Mouse (Mus musculus): ENCODE measurements around the gene Pak6. TPM values are rescaled to one million over a fixed set of nuclear protein-coding genes. Genes with fewer than 3 reads are reported as not detected.

The Pak6 gene
- polyA plus RNA-seq, 1 experiment from 2014 or later: 2.2 TPM

DNA sequence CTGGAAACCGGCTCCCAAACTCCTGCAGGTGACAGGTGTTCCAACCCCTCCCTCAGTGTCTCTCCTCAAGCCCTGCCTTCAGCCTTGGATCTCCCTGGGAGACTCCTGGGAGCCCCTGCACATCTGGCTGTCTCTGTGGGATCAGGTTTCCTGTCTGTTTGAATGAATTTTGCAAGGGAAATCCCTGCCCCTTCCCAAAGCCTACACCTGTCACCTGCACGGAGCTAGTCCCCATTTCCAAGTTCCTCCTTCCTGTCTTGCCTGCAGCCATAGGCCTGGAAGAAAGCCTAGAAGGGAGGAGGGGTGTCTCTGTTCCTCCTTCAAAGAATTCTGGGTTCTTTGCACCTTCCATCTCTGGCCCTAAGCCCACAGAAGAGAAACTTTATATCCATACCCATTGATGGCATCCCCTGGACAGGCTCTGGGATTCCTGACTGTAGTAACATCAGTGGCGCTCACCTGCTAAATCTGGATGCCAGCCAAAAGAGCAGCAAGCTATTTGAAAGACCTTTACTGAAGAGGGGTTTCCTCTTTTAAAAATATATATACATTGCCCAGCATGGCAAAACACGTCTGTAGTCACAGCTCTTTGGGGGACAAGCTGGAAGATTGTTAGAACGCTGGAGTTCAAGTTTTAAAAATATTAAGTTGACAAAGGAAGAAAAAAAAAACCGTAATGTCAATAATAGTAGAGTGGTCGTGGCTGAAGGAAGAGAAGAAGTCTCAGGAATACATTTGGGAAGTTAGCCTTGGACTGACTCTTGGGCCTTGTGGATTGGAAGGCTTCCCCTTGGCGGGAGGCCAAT lies 66.9 kb downstream of the Pak6 start:
- Histone ChIP-seq H3K9ac (ENCODE audit: low read length) (no peak overlapping the region), H3K27me3 (ENCODE audit: control insufficient read depth, insufficient read depth, low read depth, low read length) (peaks cover 13% of the 10 kb centered on the region), H3K36me3 (ENCODE audit: control insufficient read depth, insufficient read depth, low read length) (no peaks in the 10 kb centered on the region), H3K4me3 (ENCODE audit: low read length) (no peak overlapping the region), H3K4me2 (ENCODE audit: low read depth, low read length) (no peak overlapping the region), H3K27ac (ENCODE audit: low read length) (no peak overlapping the region), H3K4me1 (replicated peaks; ENCODE audit: control insufficient read depth, insufficient read depth, low read length) (peaks cover 30% of the 10 kb centered on the region), H3K9me3 (ENCODE audit: control insufficient read depth, low read length) (no peaks in the 10 kb centered on the region)
- 12% methylated on average over 8 of the region's 8 CpGs for WGBS
- no peak for ATAC-seq (ENCODE audit: low read depth)

DNA sequence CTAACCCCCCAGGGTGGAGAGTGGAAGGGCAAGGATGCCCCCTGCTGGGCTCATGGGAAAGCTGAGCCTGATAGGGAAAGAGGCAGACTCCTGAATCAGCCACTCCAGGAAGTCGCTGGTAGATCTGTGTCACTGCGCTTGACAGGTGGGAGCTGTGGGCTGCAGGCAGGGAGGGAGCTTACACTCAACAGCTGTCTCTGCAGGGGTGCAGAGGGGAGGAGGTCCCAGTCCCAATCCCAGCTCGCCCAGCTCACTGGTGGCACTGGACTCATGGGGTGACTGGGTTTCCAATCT lies 67.5 kb downstream of the Pak6 start:
- 7% methylated on average over 3 of the region's 3 CpGs for WGBS
- Histone ChIP-seq H3K4me3 (ENCODE audit: low read length) (no peak overlapping the region), H3K9ac (ENCODE audit: low read length) (no peak overlapping the region), H3K27me3 (ENCODE audit: control insufficient read depth, insufficient read depth, low read depth, low read length) (peaks cover 13% of the 10 kb centered on the region), H3K4me1 (replicated peaks; ENCODE audit: control insufficient read depth, insufficient read depth, low read length) (peaks cover 30% of the 10 kb centered on the region), H3K4me2 (ENCODE audit: low read depth, low read length) (no peak overlapping the region), H3K36me3 (ENCODE audit: control insufficient read depth, insufficient read depth, low read length) (no peaks in the 10 kb centered on the region), H3K9me3 (ENCODE audit: control insufficient read depth, low read length) (no peaks in the 10 kb centered on the region), H3K27ac (ENCODE audit: low read length) (no peak overlapping the region)
- ATAC-seq (ENCODE audit: low read depth): peak; percentile 35

DNA sequence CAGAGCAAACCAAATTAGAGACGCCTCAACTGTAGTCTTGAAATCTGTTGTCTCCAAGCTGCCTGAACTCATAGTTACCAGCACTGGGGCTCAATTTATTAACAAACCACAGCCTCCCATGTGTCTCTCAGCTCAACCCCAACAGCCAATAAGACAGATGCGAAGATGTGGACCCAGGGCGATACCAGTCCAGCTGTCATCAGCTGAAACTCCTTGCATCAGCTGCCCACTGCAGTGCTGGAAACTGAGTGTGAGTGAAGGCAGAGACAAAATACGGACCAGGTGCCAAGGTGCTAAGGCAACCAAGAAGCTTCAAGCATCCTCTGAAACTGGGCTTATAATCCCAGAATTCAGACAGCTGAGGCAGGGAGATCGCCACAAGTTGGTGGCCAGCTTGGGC lies 68.9 kb downstream of the Pak6 start:
- H3K27ac ChIP-seq (ENCODE audit: low read length): no peak overlapping the region
- peaks cover 30% of the 10 kb centered on the region for H3K4me1 ChIP-seq (replicated peaks; ENCODE audit: control insufficient read depth, insufficient read depth, low read length)
- WGBS: 80% methylated on average over 5 of the region's 5 CpGs
- ATAC-seq (ENCODE audit: low read depth): no peak
- no peak overlapping the region for H3K4me2 ChIP-seq (ENCODE audit: low read depth, low read length)
- no peak overlapping the region for H3K9ac ChIP-seq (ENCODE audit: low read length)
- H3K36me3 ChIP-seq (ENCODE audit: control insufficient read depth, insufficient read depth, low read length): no peaks in the 10 kb centered on the region
- H3K27me3 ChIP-seq (ENCODE audit: control insufficient read depth, insufficient read depth, low read depth, low read length): peaks cover 15% of the 10 kb centered on the region
- no peak overlapping the region for H3K4me3 ChIP-seq (ENCODE audit: low read length)
- H3K9me3 ChIP-seq (ENCODE audit: control insufficient read depth, low read length): no peaks in the 10 kb centered on the region

DNA sequence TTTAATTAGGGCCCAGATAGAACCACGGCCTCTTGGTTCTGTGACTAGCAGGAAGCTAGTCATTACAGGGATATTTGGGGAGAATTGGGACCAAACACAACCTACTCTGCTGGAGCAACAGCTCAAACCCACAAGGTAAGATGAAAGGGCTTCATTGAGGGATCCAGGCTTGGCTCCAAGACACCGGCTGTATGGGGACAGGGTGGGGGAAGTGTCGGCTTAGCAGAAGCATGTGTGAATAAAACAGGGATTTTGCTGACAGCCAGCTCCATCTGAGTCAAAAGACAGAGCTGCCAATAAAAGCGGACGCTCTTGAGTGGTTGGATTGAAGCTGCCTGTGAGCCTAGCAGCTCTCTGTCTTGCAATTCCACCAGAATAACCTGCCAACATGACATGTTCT lies 70.2 kb downstream of the Pak6 start:
- no peaks in the 10 kb centered on the region for H3K9me3 ChIP-seq (ENCODE audit: control insufficient read depth, low read length)
- 49% methylated on average over 5 of the region's 5 CpGs for WGBS
- no peaks in the 10 kb centered on the region for H3K36me3 ChIP-seq (ENCODE audit: control insufficient read depth, insufficient read depth, low read length)
- H3K4me1 ChIP-seq (replicated peaks; ENCODE audit: control insufficient read depth, insufficient read depth, low read length): peaks cover 18% of the 10 kb centered on the region
- H3K27me3 ChIP-seq (ENCODE audit: control insufficient read depth, insufficient read depth, low read depth, low read length): peaks cover 15% of the 10 kb centered on the region
- no peak overlapping the region for H3K9ac ChIP-seq (ENCODE audit: low read length)
- H3K4me2 ChIP-seq (ENCODE audit: low read depth, low read length): no peak overlapping the region
- H3K27ac ChIP-seq (ENCODE audit: low read length): no peak overlapping the region
- H3K4me3 ChIP-seq (ENCODE audit: low read length): no peak overlapping the region
- ATAC-seq (ENCODE audit: low read depth): no peak

DNA sequence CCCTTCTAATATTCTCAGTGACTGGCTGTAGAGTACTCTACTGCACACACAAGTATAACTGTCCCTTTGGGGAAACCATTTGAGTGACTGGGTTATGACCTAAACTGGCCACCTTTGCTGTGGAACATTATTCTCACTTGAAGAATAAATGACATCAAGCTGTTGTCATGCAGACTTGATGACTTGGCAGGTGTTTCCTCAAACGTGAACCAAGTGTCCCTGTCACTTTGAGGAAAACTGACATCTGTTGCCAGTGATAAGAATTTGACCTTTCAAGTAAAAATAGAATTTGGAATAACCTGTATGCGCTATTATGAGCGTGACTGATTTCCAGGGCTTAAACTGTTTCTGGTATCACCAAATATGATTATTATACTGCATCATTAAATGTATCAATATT lies 77.2 kb downstream of the Pak6 start:
- H3K4me2 ChIP-seq (ENCODE audit: low read depth, low read length): no peak overlapping the region
- H3K4me3 ChIP-seq (ENCODE audit: low read length): no peak overlapping the region
- no peaks in the 10 kb centered on the region for H3K36me3 ChIP-seq (ENCODE audit: control insufficient read depth, insufficient read depth, low read length)
- H3K27ac ChIP-seq (ENCODE audit: low read length): no peak overlapping the region
- ATAC-seq (ENCODE audit: low read depth): no peak
- H3K9me3 ChIP-seq (ENCODE audit: control insufficient read depth, low read length): no peaks in the 10 kb centered on the region
- 39% methylated on average over 3 of the region's 3 CpGs for WGBS
- H3K9ac ChIP-seq (ENCODE audit: low read length): no peak overlapping the region
- H3K27me3 ChIP-seq (ENCODE audit: control insufficient read depth, insufficient read depth, low read depth, low read length): peaks cover 8% of the 10 kb centered on the region
- peaks cover 7% of the 10 kb centered on the region for H3K4me1 ChIP-seq (replicated peaks; ENCODE audit: control insufficient read depth, insufficient read depth, low read length)

DNA sequence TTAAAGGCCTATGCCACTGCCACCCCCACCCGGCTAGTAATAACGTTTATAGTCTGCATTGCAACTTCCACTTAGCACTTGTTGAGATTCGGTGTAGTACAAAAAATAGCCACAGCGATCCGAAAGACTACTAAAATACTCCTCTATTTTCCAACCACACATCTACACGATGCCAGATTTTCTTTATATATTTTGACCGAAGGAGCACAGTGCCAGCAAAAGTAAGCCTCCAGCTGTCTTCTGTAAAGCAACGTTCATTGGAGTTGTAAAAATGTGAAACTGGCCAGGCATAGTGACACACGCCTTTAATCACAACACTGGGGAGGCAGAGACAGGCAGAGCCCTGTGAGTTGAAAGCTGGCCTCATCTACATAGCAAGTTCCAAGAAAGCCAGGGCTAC lies 78.1 kb downstream of the Pak6 start:
- Histone ChIP-seq H3K36me3 (ENCODE audit: control insufficient read depth, insufficient read depth, low read length) (no peaks in the 10 kb centered on the region), H3K4me2 (ENCODE audit: low read depth, low read length) (no peak overlapping the region), H3K27me3 (ENCODE audit: control insufficient read depth, insufficient read depth, low read depth, low read length) (peaks cover 6% of the 10 kb centered on the region), H3K27ac (ENCODE audit: low read length) (no peak overlapping the region), H3K9me3 (ENCODE audit: control insufficient read depth, low read length) (no peaks in the 10 kb centered on the region), H3K4me1 (replicated peaks; ENCODE audit: control insufficient read depth, insufficient read depth, low read length) (peaks cover 7% of the 10 kb centered on the region), H3K9ac (ENCODE audit: low read length) (no peak overlapping the region), H3K4me3 (ENCODE audit: low read length) (no peak overlapping the region)
- WGBS: 56% methylated on average over 9 of the region's 9 CpGs
- no peak for ATAC-seq (ENCODE audit: low read depth)

DNA sequence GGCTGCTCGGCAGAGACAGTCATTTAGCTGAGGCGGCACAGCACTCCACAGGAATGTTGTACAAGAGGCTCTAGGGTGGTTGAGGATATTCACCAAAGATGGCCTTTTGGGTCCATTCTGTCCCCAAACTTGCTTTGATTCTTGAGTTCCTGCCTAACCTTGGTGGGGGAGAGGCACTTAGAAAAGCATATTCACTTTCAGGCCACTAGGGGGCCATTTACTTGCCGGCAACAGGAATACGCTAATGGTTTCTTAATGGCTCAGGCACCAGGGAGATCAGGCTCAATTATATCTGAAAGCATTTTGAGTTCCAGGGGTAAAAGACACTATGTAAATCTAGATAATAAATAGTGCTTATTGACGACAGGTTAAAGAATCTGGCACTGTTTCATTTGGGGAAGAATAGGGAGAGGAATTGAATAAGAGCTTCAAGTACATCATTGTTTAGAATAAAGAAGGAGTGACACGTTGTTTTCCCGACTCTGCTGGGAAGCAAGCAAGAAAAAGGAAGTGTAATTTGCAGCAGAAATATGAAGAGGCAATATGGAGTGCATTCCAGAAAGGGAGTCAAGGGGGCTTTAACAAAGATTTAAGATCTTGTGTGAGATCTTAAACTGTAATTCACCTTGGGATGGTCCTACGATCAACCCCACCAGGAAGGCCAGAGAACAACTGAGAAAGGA lies 80.3 kb downstream of the Pak6 start:
- Histone ChIP-seq H3K4me1 (replicated peaks; ENCODE audit: control insufficient read depth, insufficient read depth, low read length) (peaks cover 17% of the 10 kb centered on the region), H3K9me3 (ENCODE audit: control insufficient read depth, low read length) (no peaks in the 10 kb centered on the region), H3K27me3 (ENCODE audit: control insufficient read depth, insufficient read depth, low read depth, low read length) (peaks cover 6% of the 10 kb centered on the region), H3K9ac (ENCODE audit: low read length) (no peak overlapping the region), H3K36me3 (ENCODE audit: control insufficient read depth, insufficient read depth, low read length) (no peaks in the 10 kb centered on the region), H3K27ac (ENCODE audit: low read length) (no peak overlapping the region), H3K4me2 (ENCODE audit: low read depth, low read length) (no peak overlapping the region), H3K4me3 (ENCODE audit: low read length) (no peak overlapping the region)
- ATAC-seq (ENCODE audit: low read depth): no peak
- 21% methylated on average over 8 of the region's 8 CpGs for WGBS

DNA sequence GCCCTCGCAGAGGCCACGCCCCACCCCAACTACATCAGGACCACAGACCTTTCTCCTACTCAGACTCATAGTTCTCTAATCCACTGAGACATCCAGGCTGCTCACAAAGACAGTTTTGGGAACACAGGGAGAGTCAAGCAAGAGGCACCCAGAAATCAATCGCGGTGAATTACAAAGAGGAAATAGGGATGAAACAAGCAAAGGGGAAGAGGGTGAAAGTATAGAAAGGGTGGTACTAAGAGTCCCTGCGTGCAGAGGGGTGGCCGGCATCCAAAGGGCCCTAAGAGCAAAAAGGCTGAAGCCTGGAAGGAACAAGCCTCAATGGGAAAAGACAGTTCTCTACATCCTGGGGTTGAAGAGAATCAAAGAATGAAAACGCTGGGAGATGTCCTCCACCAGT lies 81.5 kb downstream of the Pak6 start:
- 9% methylated on average over 7 of the region's 7 CpGs for WGBS
- Histone ChIP-seq H3K9me3 (ENCODE audit: control insufficient read depth, low read length) (no peaks in the 10 kb centered on the region), H3K27ac (ENCODE audit: low read length) (no peak overlapping the region), H3K4me1 (replicated peaks; ENCODE audit: control insufficient read depth, insufficient read depth, low read length) (peaks cover 20% of the 10 kb centered on the region), H3K4me2 (ENCODE audit: low read depth, low read length) (peak overlapping the region; percentile 77), H3K27me3 (ENCODE audit: control insufficient read depth, insufficient read depth, low read depth, low read length) (peaks cover 6% of the 10 kb centered on the region), H3K9ac (ENCODE audit: low read length) (peak overlapping the region; percentile 84; the same call in 1 of the 2 replicates), H3K4me3 (ENCODE audit: low read length) (no peak overlapping the region; the same call in 1 of the 2 replicates), H3K36me3 (ENCODE audit: control insufficient read depth, insufficient read depth, low read length) (no peaks in the 10 kb centered on the region)
- ATAC-seq (ENCODE audit: low read depth): no peak

DNA sequence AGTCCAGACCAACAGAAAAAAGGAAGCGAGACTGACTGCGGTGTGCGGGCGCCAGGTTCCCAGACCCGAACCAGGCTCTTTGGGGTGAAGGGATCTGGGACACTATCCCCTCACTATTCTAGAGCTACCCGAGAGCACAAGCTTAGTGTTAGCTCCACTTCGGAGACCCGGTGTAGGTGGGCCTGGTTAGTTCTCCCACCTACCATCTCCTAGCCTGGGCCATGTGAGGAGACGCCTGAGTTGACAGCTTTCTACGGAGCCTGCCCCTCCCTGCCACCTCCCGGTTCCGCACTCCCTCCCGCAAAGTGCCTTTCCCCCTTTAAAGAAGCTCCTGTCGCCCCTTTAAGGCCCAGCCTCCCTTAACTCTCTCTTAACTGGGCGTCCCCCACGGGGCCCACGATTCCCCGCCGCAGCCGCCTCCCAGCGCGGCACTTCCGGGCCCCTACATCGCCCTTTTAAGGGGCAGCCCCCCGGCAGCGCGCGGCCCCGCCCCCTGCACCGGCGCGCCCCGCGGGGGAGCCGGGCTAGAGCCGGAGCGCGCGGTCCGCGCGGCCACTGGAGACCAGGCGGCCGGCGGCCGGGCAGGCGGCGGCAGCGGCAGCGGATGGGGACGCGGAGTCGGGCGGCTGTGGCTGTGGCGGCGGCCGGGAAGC lies 82.3 kb downstream of the Pak6 start, which contains the start of gene Inafm2:
Inafm2 (plus strand) TSS at position 527 of the 653 bp plus-strand sequence.
- peak within 1 kb of the TSS; percentile 77 for H3K4me2 ChIP-seq (ENCODE audit: low read depth, low read length)
- H3K36me3 ChIP-seq (ENCODE audit: control insufficient read depth, insufficient read depth, low read length): no peaks in the 10 kb centered on the region
- peak within 1 kb of the TSS; percentile 40 for H3K27ac ChIP-seq (ENCODE audit: low read length)
- H3K27me3 ChIP-seq (ENCODE audit: control insufficient read depth, insufficient read depth, low read depth, low read length): peaks cover 6% of the 10 kb centered on the region
- under 1% methylated on average over 44 of the region's 57 CpGs for WGBS
- peak within 1 kb of the TSS; percentile 82 for H3K4me3 ChIP-seq (ENCODE audit: low read length)
- H3K4me1 ChIP-seq (replicated peaks; ENCODE audit: control insufficient read depth, insufficient read depth, low read length): peaks cover 27% of the 10 kb centered on the region
- peak within 1 kb of the TSS; percentile 84 for H3K9ac ChIP-seq (ENCODE audit: low read length)
- ATAC-seq (ENCODE audit: low read depth): peak; percentile 95
- H3K9me3 ChIP-seq (ENCODE audit: control insufficient read depth, low read length): no peaks in the 10 kb centered on the region

All from lung, embryonic 16.5 days (tissue).